Mouse (Mus musculus) stomach, postnatal 0 days (tissue): ENCODE results near the gene Plin4. TPM values are rescaled to one million over a fixed set of nuclear protein-coding genes. Genes with fewer than 3 reads are reported as not detected.

ENCODE experiments used
- ATAC-seq: fragments of 200-750 bp; cut with Nextera tagmentation; 2 replicates; pipeline ENCODE4 v1.8.0; 2017; ENCODE audit not compliant: low FRiP score, low TSS enrichment
- DNase-seq: peaks from one replicate; pipeline ENCODE4 v3.0.0-alpha.2; 2016; ENCODE audit warnings: low spot score
- H3K27ac ChIP-seq: fragments of 300-500 bp; sonication (generic); replicated peaks from 2 replicates; pipeline ENCODE4 v1.5.1; 2014; ENCODE audit warnings: mild to moderate bottlenecking, control low read depth
- H3K27me3 ChIP-seq: fragments of 300-500 bp; sonication (generic); 2 replicates; pipeline ENCODE4 v1.6.1; 2014; ENCODE audit warnings: low read length; ENCODE audit not compliant: control insufficient read depth, insufficient read depth
- H3K36me3 ChIP-seq: fragments of 300-500 bp; sonication (generic); 2 replicates; pipeline ENCODE4 v1.6.1; 2014; ENCODE audit warnings: low read length, mixed read lengths; ENCODE audit not compliant: control insufficient read depth, insufficient read depth
- H3K4me1 ChIP-seq: fragments of 300-500 bp; sonication (generic); replicated peaks from 2 replicates; pipeline ENCODE4 v1.6.1; 2014; ENCODE audit warnings: antibody characterized with exemption; ENCODE audit not compliant: control insufficient read depth, insufficient read depth
- H3K4me2 ChIP-seq: fragments of 300-500 bp; sonication (generic); replicated peaks from 2 replicates; pipeline ENCODE4 v1.6.1; 2014; ENCODE audit warnings: low read depth, mild to moderate bottlenecking, control low read depth, moderate library complexity
- H3K4me3 ChIP-seq: fragments of 300-500 bp; sonication (generic); 2 replicates; pipeline ENCODE4 v1.5.1; 2014; ENCODE audit warnings: low read depth, low read length, control low read depth
- H3K9ac ChIP-seq: fragments of 300-500 bp; sonication (generic); 2 replicates; pipeline ENCODE4 v1.6.1; 2014; ENCODE audit warnings: mild to moderate bottlenecking, low read length, control low read depth, mixed read lengths
- H3K9me3 ChIP-seq: fragments of 300-500 bp; sonication (generic); 2 replicates; pipeline ENCODE4 v1.6.1; 2016; ENCODE audit warnings: low read length; ENCODE audit not compliant: control insufficient read depth
- CTCF ChIP-seq: IDR thresholded peaks from 2 replicates; pipeline ENCODE4 v1.5.1; 2016; ENCODE audit warnings: antibody characterized with exemption, low read depth, mild to moderate bottlenecking, moderate library complexity
- EP300 ChIP-seq: optimal IDR thresholded peaks from 2 replicates; pipeline ENCODE3; 2016; ENCODE audit warnings: antibody characterized with exemption
- WGBS: fragments of 180-500 bp; shearing (Covaris S2); extraction: QIAGEN DNeasy Blood & Tissue Kit; methylation state at CpG from one replicate; pipeline ENCODE4 v1.1.7; 2014; 5-methylcytosine and 5-hydroxymethylcytosine counted together
- polyA plus RNA-seq: library from polyadenylated mRNA; unstranded; fragments of >200 nt; fragmentation: Nextera tagmentation; extraction: Ambion mirVana; gene quantifications from 2 replicates; pipeline ENCODE4 v1.2.1, GENCODE M21; 2015

Plin4 gene
- polyA plus RNA-seq, 1 experiment from 2014 or later = 0.95 TPM

GRCm38 (mm10) chr17:56119431-56119830 is 9.8 kb upstream of the Plin4 start:
- Histone ChIP-seq H3K27me3 (peaks cover 4% of the 10 kb centered on the region; the same call in 1 of the 2 replicates), H3K36me3 (no peaks in the 10 kb centered on the region), H3K9me3 (0 out of 2 replicates have a peak, but pooled peaks cover 3% of the 10 kb centered on the region), H3K4me3 (no peak overlapping the region), H3K27ac (no peak overlapping the region), H3K9ac (no peak overlapping the region), H3K4me1 (no peaks in the 10 kb centered on the region; the same call in 1 of the 2 replicates), H3K4me2 (peak overlapping the region; percentile 34; the same call in 1 of the 2 replicates)
- 31% methylated on average over 12 of the region's 12 CpGs for WGBS
- ATAC-seq = no peak
- TF ChIP-seq EP300 (no peak), CTCF (no peak)
- no peak for DNase-seq

- Histone ChIP-seq H3K9ac (peak within 1 kb of the TSS; percentile 18; the same call in 1 of the 2 replicates), H3K9me3 (no peaks in the 10 kb centered on the region), H3K27me3 (peaks cover 4% of the 10 kb centered on the region; the same call in 1 of the 2 replicates), H3K4me2 (peak within 1 kb of the TSS; percentile 53), H3K27ac (no peak within 1 kb of the TSS), H3K4me3 (peak within 1 kb of the TSS; percentile 20; the same call in 1 of the 2 replicates), H3K36me3 (no peaks in the 10 kb centered on the region), H3K4me1 (no peaks in the 10 kb centered on the region; the same call in 1 of the 2 replicates)
- peak; percentile 76 for ATAC-seq
- DNase-seq = peak; percentile 84
- under 1% methylated on average over 27 of the region's 27 CpGs for WGBS
- no peak for TF ChIP-seq EP300
- no peak for TF ChIP-seq CTCF
Measured at GRCm38 (mm10) chr17:56117251-56117710, 7.7 kb upstream of the Plin4 start, which contains the start of gene Plin5. Gene Plin5, minus strand, starts transcription at chr17:56117596.

- Histone ChIP-seq H3K4me2 (no peak overlapping the region), H3K27ac (no peak overlapping the region), H3K4me1 (no peaks in the 10 kb centered on the region; the same call in 1 of the 2 replicates), H3K9ac (no peak overlapping the region), H3K36me3 (no peaks in the 10 kb centered on the region), H3K4me3 (no peak overlapping the region), H3K9me3 (no peaks in the 10 kb centered on the region), H3K27me3 (peaks cover 4% of the 10 kb centered on the region; the same call in 1 of the 2 replicates)
- DNase-seq (no peak), ATAC-seq (no peak)
- WGBS = 73% methylated on average over 10 of the region's 10 CpGs
- TF ChIP-seq EP300 (no peak), CTCF (no peak)
Measured at GRCm38 (mm10) chr17:56116193-56116592, 6.6 kb upstream of the Plin4 start.

GRCm38 (mm10) chr17:56112743-56113142 is 3.1 kb upstream of the Plin4 start:
- Histone ChIP-seq H3K9me3 (no peaks in the 10 kb centered on the region), H3K4me1 (no peaks in the 10 kb centered on the region; the same call in 1 of the 2 replicates), H3K27me3 (no peaks in the 10 kb centered on the region), H3K4me2 (no peak overlapping the region), H3K4me3 (no peak overlapping the region), H3K36me3 (no peaks in the 10 kb centered on the region), H3K9ac (no peak overlapping the region), H3K27ac (no peak overlapping the region)
- 78% methylated on average over 3 of the region's 3 CpGs for WGBS
- no peak for TF ChIP-seq CTCF
- no peak for TF ChIP-seq EP300
- ATAC-seq (no peak), DNase-seq (no peak)

DNA sequence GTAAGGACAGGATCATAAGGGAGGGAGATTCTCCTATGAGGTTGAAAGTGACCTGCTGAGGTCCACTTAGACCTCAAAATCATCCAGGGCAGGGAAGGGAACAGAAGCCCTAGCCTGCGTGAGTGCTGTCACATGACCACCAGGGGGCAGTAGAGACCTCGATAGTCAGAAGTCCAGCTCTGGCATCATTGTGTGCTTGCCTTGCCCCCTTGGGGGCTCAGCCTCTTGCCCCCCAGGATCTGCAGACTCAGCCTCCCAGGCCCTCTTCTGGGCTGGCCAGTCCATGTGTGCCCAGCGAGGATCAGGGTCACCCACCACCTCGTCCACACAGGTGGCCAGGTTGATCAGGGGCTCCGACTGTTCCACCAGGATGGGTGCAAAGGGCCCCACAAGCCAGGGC is 2.3 kb upstream of the Plin4 start:
- Histone ChIP-seq H3K9ac (no peak overlapping the region), H3K27me3 (no peaks in the 10 kb centered on the region), H3K27ac (no peak overlapping the region), H3K9me3 (no peaks in the 10 kb centered on the region), H3K4me1 (no peaks in the 10 kb centered on the region), H3K36me3 (no peaks in the 10 kb centered on the region), H3K4me2 (no peak overlapping the region), H3K4me3 (no peak overlapping the region)
- WGBS = 53% methylated on average over 5 of the region's 5 CpGs
- TF ChIP-seq EP300 (no peak), CTCF (peak; percentile 88)
- DNase-seq = peak; percentile 69
- no peak for ATAC-seq

- no peaks in the 10 kb centered on the region for H3K9me3 ChIP-seq
- H3K9ac ChIP-seq = no peak overlapping the region
- H3K4me2 ChIP-seq = no peak overlapping the region
- ATAC-seq = no peak
- TF ChIP-seq EP300 = no peak
- no peak for TF ChIP-seq CTCF
- H3K36me3 ChIP-seq = no peaks in the 10 kb centered on the region
- DNase-seq = no peak
- 47% methylated on average over 1 of the region's 1 CpGs for WGBS
- H3K27ac ChIP-seq = no peak overlapping the region
- H3K27me3 ChIP-seq = no peaks in the 10 kb centered on the region
- H3K4me1 ChIP-seq = no peaks in the 10 kb centered on the region
- no peak overlapping the region for H3K4me3 ChIP-seq
Measured at GRCm38 (mm10) chr17:56111021-56111420, 1.4 kb upstream of the Plin4 start.
